Mouse (Mus musculus): ENCODE measurements around the gene Olfr1341. TPM values are rescaled to one million over a fixed set of nuclear protein-coding genes. Genes with fewer than 3 reads are reported as not detected.

Gene Olfr1341
- not detected for polyA plus RNA-seq (2015; fragmentation: Illumina TruSeq; extraction: RNeasy Lipid Tissue Mini Kit (QIAGEN cat#74804); ENCODE audit: insufficient read depth, low replicate concordance)

GRCm38 (mm10) chr4:118703223-118703622 lies at the start of gene Olfr1341:
Gene Olfr1341, plus strand, starts transcription at chr4:118703523.

GRCm38 (mm10) chr4:118658652-118659051 lies 44.7 kb upstream of the Olfr1341 start, which contains the start of gene Olfr62:
Gene Olfr62, plus strand, starts transcription at chr4:118658952.

GRCm38 (mm10) chr4:118692412-118692973 lies 10.8 kb upstream of the Olfr1341 start, which contains the start of gene Olfr1342:
Gene Olfr1342, minus strand, starts transcription at chr4:118692756.

GRCm38 (mm10) chr4:118719838-118720237 lies 16.5 kb downstream of the Olfr1341 start, which contains the start of gene Olfr1340:
Gene Olfr1340, plus strand, starts transcription at chr4:118720138.

GRCm38 (mm10) chr4:118731875-118732274 lies 28.6 kb downstream of the Olfr1341 start, which contains the start of gene Olfr1339:
Gene Olfr1339, plus strand, starts transcription at chr4:118732175.

GRCm38 (mm10) chr4:118758637-118759036 lies 55.3 kb downstream of the Olfr1341 start, which contains the start of gene Olfr1338:
Gene Olfr1338, minus strand, starts transcription at chr4:118758737.

Other genes starting within 250 kb of the Olfr1341 start
- 1.3 TPM for gene Mpl, start 246.0 kb upstream of the Olfr1341 start, polyA plus RNA-seq (2015; fragmentation: Illumina TruSeq; extraction: RNeasy Lipid Tissue Mini Kit (QIAGEN cat#74804); ENCODE audit: insufficient read depth, low replicate concordance)
- 7.6 TPM for gene Tie1, start 213.5 kb upstream of the Olfr1341 start, polyA plus RNA-seq (2015; fragmentation: Illumina TruSeq; extraction: RNeasy Lipid Tissue Mini Kit (QIAGEN cat#74804); ENCODE audit: insufficient read depth, low replicate concordance)
- gene 2610528J11Rik, start 176.5 kb upstream of the Olfr1341 start, polyA plus RNA-seq (2015; fragmentation: Illumina TruSeq; extraction: RNeasy Lipid Tissue Mini Kit (QIAGEN cat#74804); ENCODE audit: insufficient read depth, low replicate concordance): not detected
- gene Tmem125, start 159.5 kb upstream of the Olfr1341 start, polyA plus RNA-seq (2015; fragmentation: Illumina TruSeq; extraction: RNeasy Lipid Tissue Mini Kit (QIAGEN cat#74804); ENCODE audit: insufficient read depth, low replicate concordance): not detected
- gene Cfap57, start 82.7 kb upstream of the Olfr1341 start, polyA plus RNA-seq (2015; fragmentation: Illumina TruSeq; extraction: RNeasy Lipid Tissue Mini Kit (QIAGEN cat#74804); ENCODE audit: insufficient read depth, low replicate concordance): not detected
- 91.8 TPM for gene Ebna1bp2, start 82.7 kb upstream of the Olfr1341 start, polyA plus RNA-seq (2015; fragmentation: Illumina TruSeq; extraction: RNeasy Lipid Tissue Mini Kit (QIAGEN cat#74804); ENCODE audit: insufficient read depth, low replicate concordance)
- gene Olfr62, start 44.6 kb upstream of the Olfr1341 start, polyA plus RNA-seq (2015; fragmentation: Illumina TruSeq; extraction: RNeasy Lipid Tissue Mini Kit (QIAGEN cat#74804); ENCODE audit: insufficient read depth, low replicate concordance): not detected
- not detected for gene Olfr1342, start 10.8 kb upstream of the Olfr1341 start, polyA plus RNA-seq (2015; fragmentation: Illumina TruSeq; extraction: RNeasy Lipid Tissue Mini Kit (QIAGEN cat#74804); ENCODE audit: insufficient read depth, low replicate concordance)
- gene Olfr1340, start 16.6 kb downstream of the Olfr1341 start, polyA plus RNA-seq (2015; fragmentation: Illumina TruSeq; extraction: RNeasy Lipid Tissue Mini Kit (QIAGEN cat#74804); ENCODE audit: insufficient read depth, low replicate concordance): not detected
- not detected for gene Olfr1339, start 28.7 kb downstream of the Olfr1341 start, polyA plus RNA-seq (2015; fragmentation: Illumina TruSeq; extraction: RNeasy Lipid Tissue Mini Kit (QIAGEN cat#74804); ENCODE audit: insufficient read depth, low replicate concordance)
- gene Olfr1338, start 55.2 kb downstream of the Olfr1341 start, polyA plus RNA-seq (2015; fragmentation: Illumina TruSeq; extraction: RNeasy Lipid Tissue Mini Kit (QIAGEN cat#74804); ENCODE audit: insufficient read depth, low replicate concordance): not detected
- gene Olfr1337, start 79.1 kb downstream of the Olfr1341 start, polyA plus RNA-seq (2015; fragmentation: Illumina TruSeq; extraction: RNeasy Lipid Tissue Mini Kit (QIAGEN cat#74804); ENCODE audit: insufficient read depth, low replicate concordance): not detected
- not detected for gene Olfr1335, start 106.4 kb downstream of the Olfr1341 start, polyA plus RNA-seq (2015; fragmentation: Illumina TruSeq; extraction: RNeasy Lipid Tissue Mini Kit (QIAGEN cat#74804); ENCODE audit: insufficient read depth, low replicate concordance)
- not detected for gene Olfr1333, start 132.8 kb downstream of the Olfr1341 start, polyA plus RNA-seq (2015; fragmentation: Illumina TruSeq; extraction: RNeasy Lipid Tissue Mini Kit (QIAGEN cat#74804); ENCODE audit: insufficient read depth, low replicate concordance)
- gene Olfr1331, start 161.1 kb downstream of the Olfr1341 start, polyA plus RNA-seq (2015; fragmentation: Illumina TruSeq; extraction: RNeasy Lipid Tissue Mini Kit (QIAGEN cat#74804); ENCODE audit: insufficient read depth, low replicate concordance): not detected
- not detected for gene Olfr1330, start 185.1 kb downstream of the Olfr1341 start, polyA plus RNA-seq (2015; fragmentation: Illumina TruSeq; extraction: RNeasy Lipid Tissue Mini Kit (QIAGEN cat#74804); ENCODE audit: insufficient read depth, low replicate concordance)
- gene Olfr1329, start 213.9 kb downstream of the Olfr1341 start, polyA plus RNA-seq (2015; fragmentation: Illumina TruSeq; extraction: RNeasy Lipid Tissue Mini Kit (QIAGEN cat#74804); ENCODE audit: insufficient read depth, low replicate concordance): not detected
- gene Olfr1328, start 235.1 kb downstream of the Olfr1341 start, polyA plus RNA-seq (2015; fragmentation: Illumina TruSeq; extraction: RNeasy Lipid Tissue Mini Kit (QIAGEN cat#74804); ENCODE audit: insufficient read depth, low replicate concordance): not detected